Mouse (Mus musculus): ENCODE results near the gene Cyp2ab1. TPM values are rescaled to one million over a fixed set of nuclear protein-coding genes. Genes with fewer than 3 reads are reported as not detected.
"Not testable (repeated sequence)": the region's sequence is repeated elsewhere in the genome, so short reads cannot be mapped to it uniquely, and the experiment has no call there.

The Cyp2ab1 gene
- polyA plus RNA-seq (2015; fragmentation: Nextera tagmentation; extraction: Ambion mirVana), result not detected in 2 replicates

- peaks cover 10% of the 10 kb centered on the region for H3K36me3 ChIP-seq (ENCODE audit: control insufficient read depth, insufficient read depth)
- H3K27me3 ChIP-seq (replicated peaks; ENCODE audit: control insufficient read depth, insufficient read depth, low read length), result no peaks in the 10 kb centered on the region
- H3K4me3 ChIP-seq (replicated peaks; ENCODE audit: low read length), result no peak within 1 kb of the TSS
- no peak within 1 kb of the TSS for H3K9ac ChIP-seq (replicated peaks; ENCODE audit: low read depth, low read length)
- no peak within 1 kb of the TSS for H3K27ac ChIP-seq (ENCODE audit: low read length)
- WGBS, result 61% methylated on average over 5 of the region's 5 CpGs
- ATAC-seq, result no peak
- H3K4me2 ChIP-seq (ENCODE audit: low read length), result no peak within 1 kb of the TSS
- no peaks in the 10 kb centered on the region for H3K9me3 ChIP-seq (ENCODE audit: control insufficient read depth, low read length)
- H3K4me1 ChIP-seq (replicated peaks; ENCODE audit: control insufficient read depth, insufficient read depth, low read length), result no peaks in the 10 kb centered on the region
Observed at GRCm38 (mm10) chr16:20325286-20325685, at the start of gene Cyp2ab1. Gene Cyp2ab1, minus strand, starts transcription at chr16:20325404.

- no peaks in the 10 kb centered on the region for H3K27me3 ChIP-seq (replicated peaks; ENCODE audit: control insufficient read depth, insufficient read depth, low read length)
- ATAC-seq, result no peak
- H3K4me1 ChIP-seq (replicated peaks; ENCODE audit: control insufficient read depth, insufficient read depth, low read length), result no peaks in the 10 kb centered on the region
- no peak overlapping the region for H3K27ac ChIP-seq (ENCODE audit: low read length)
- no peaks in the 10 kb centered on the region for H3K9me3 ChIP-seq (ENCODE audit: control insufficient read depth, low read length)
- H3K9ac ChIP-seq (replicated peaks; ENCODE audit: low read depth, low read length), result no peak overlapping the region
- 90% methylated on average over 4 of the region's 4 CpGs for WGBS
- H3K4me2 ChIP-seq (ENCODE audit: low read length), result no peak overlapping the region
- peaks cover 52% of the 10 kb centered on the region for H3K36me3 ChIP-seq (ENCODE audit: control insufficient read depth, insufficient read depth)
- no peak overlapping the region for H3K4me3 ChIP-seq (replicated peaks; ENCODE audit: low read length)
Observed at GRCm38 (mm10) chr16:20371731-20372130, 46.5 kb upstream of the Cyp2ab1 start.

GRCm38 (mm10) chr16:20368221-20368620 is 43.0 kb upstream of the Cyp2ab1 start:
- 96% methylated on average over 9 of the region's 9 CpGs for WGBS

GRCm38 (mm10) chr16:20362121-20362520 is 36.9 kb upstream of the Cyp2ab1 start:
- H3K9ac ChIP-seq (replicated peaks; ENCODE audit: low read depth, low read length), result no peak overlapping the region
- H3K4me2 ChIP-seq (ENCODE audit: low read length), result no peak overlapping the region
- peaks cover 54% of the 10 kb centered on the region for H3K36me3 ChIP-seq (ENCODE audit: control insufficient read depth, insufficient read depth)
- H3K27me3 ChIP-seq (replicated peaks; ENCODE audit: control insufficient read depth, insufficient read depth, low read length), result no peaks in the 10 kb centered on the region
- H3K4me1 ChIP-seq (replicated peaks; ENCODE audit: control insufficient read depth, insufficient read depth, low read length), result no peaks in the 10 kb centered on the region
- H3K27ac ChIP-seq (ENCODE audit: low read length), result no peak overlapping the region
- no peak for ATAC-seq
- H3K4me3 ChIP-seq (replicated peaks; ENCODE audit: low read length), result no peak overlapping the region
- WGBS, result 92% methylated on average over 11 of the region's 11 CpGs
- H3K9me3 ChIP-seq (ENCODE audit: control insufficient read depth, low read length), result no peaks in the 10 kb centered on the region

More at GRCm38 (mm10) chr16:20368221-20368620, 43.0 kb upstream of the Cyp2ab1 start:
- Histone ChIP-seq H3K9ac (replicated peaks; ENCODE audit: low read depth, low read length) (no peak overlapping the region), H3K9me3 (ENCODE audit: control insufficient read depth, low read length) (no peaks in the 10 kb centered on the region), H3K4me1 (replicated peaks; ENCODE audit: control insufficient read depth, insufficient read depth, low read length) (no peaks in the 10 kb centered on the region), H3K4me3 (replicated peaks; ENCODE audit: low read length) (no peak overlapping the region), H3K4me2 (ENCODE audit: low read length) (no peak overlapping the region), H3K27me3 (replicated peaks; ENCODE audit: control insufficient read depth, insufficient read depth, low read length) (no peaks in the 10 kb centered on the region), H3K27ac (ENCODE audit: low read length) (no peak overlapping the region), H3K36me3 (ENCODE audit: control insufficient read depth, insufficient read depth) (peaks cover 62% of the 10 kb centered on the region)
- no peak for ATAC-seq

GRCm38 (mm10) chr16:20361496-20361895 is 36.3 kb upstream of the Cyp2ab1 start:
- ATAC-seq; H3K27me3 ChIP-seq (replicated peaks; ENCODE audit: control insufficient read depth, insufficient read depth, low read length); H3K9me3 ChIP-seq (ENCODE audit: control insufficient read depth, low read length); H3K27ac ChIP-seq (ENCODE audit: low read length); H3K4me3 ChIP-seq (replicated peaks; ENCODE audit: low read length); H3K4me2 ChIP-seq (ENCODE audit: low read length); H3K4me1 ChIP-seq (replicated peaks; ENCODE audit: control insufficient read depth, insufficient read depth, low read length); H3K9ac ChIP-seq (replicated peaks; ENCODE audit: low read depth, low read length): not testable (repeated sequence)
- H3K36me3 ChIP-seq (ENCODE audit: control insufficient read depth, insufficient read depth), result peaks cover 51% of the 10 kb centered on the region
- WGBS, result 97% methylated on average over 3 of the region's 3 CpGs

- WGBS, result 71% methylated on average over 9 of the region's 9 CpGs
- Histone ChIP-seq H3K4me2 (ENCODE audit: low read length) (no peak overlapping the region), H3K4me3 (replicated peaks; ENCODE audit: low read length) (no peak overlapping the region), H3K36me3 (ENCODE audit: control insufficient read depth, insufficient read depth) (peaks cover 42% of the 10 kb centered on the region), H3K27ac (ENCODE audit: low read length) (no peak overlapping the region), H3K4me1 (replicated peaks; ENCODE audit: control insufficient read depth, insufficient read depth, low read length) (no peaks in the 10 kb centered on the region), H3K9me3 (ENCODE audit: control insufficient read depth, low read length) (no peaks in the 10 kb centered on the region), H3K27me3 (replicated peaks; ENCODE audit: control insufficient read depth, insufficient read depth, low read length) (no peaks in the 10 kb centered on the region), H3K9ac (replicated peaks; ENCODE audit: low read depth, low read length) (no peak overlapping the region)
- no peak for ATAC-seq
Observed at GRCm38 (mm10) chr16:20359643-20360295, 34.6 kb upstream of the Cyp2ab1 start.

- no peaks in the 10 kb centered on the region for H3K4me1 ChIP-seq (replicated peaks; ENCODE audit: control insufficient read depth, insufficient read depth, low read length)
- no peak overlapping the region for H3K27ac ChIP-seq (ENCODE audit: low read length)
- no peaks in the 10 kb centered on the region for H3K9me3 ChIP-seq (ENCODE audit: control insufficient read depth, low read length)
- H3K9ac ChIP-seq (replicated peaks; ENCODE audit: low read depth, low read length), result no peak overlapping the region
- no peak overlapping the region for H3K4me2 ChIP-seq (ENCODE audit: low read length)
- H3K4me3 ChIP-seq (replicated peaks; ENCODE audit: low read length), result no peak overlapping the region
- WGBS, result 95% methylated on average over 5 of the region's 5 CpGs
- no peaks in the 10 kb centered on the region for H3K27me3 ChIP-seq (replicated peaks; ENCODE audit: control insufficient read depth, insufficient read depth, low read length)
- ATAC-seq, result no peak
- peaks cover 32% of the 10 kb centered on the region for H3K36me3 ChIP-seq (ENCODE audit: control insufficient read depth, insufficient read depth)
Observed at GRCm38 (mm10) chr16:20357837-20358236, 32.6 kb upstream of the Cyp2ab1 start.

GRCm38 (mm10) chr16:20354762-20355161 is 29.6 kb upstream of the Cyp2ab1 start:
- no peak for ATAC-seq
- Histone ChIP-seq H3K4me3 (replicated peaks; ENCODE audit: low read length) (no peak overlapping the region), H3K4me1 (replicated peaks; ENCODE audit: control insufficient read depth, insufficient read depth, low read length) (no peaks in the 10 kb centered on the region), H3K27ac (ENCODE audit: low read length) (no peak overlapping the region), H3K9me3 (ENCODE audit: control insufficient read depth, low read length) (no peaks in the 10 kb centered on the region), H3K27me3 (replicated peaks; ENCODE audit: control insufficient read depth, insufficient read depth, low read length) (no peaks in the 10 kb centered on the region), H3K4me2 (ENCODE audit: low read length) (no peak overlapping the region), H3K36me3 (ENCODE audit: control insufficient read depth, insufficient read depth) (peaks cover 35% of the 10 kb centered on the region), H3K9ac (replicated peaks; ENCODE audit: low read depth, low read length) (no peak overlapping the region)
- 98% methylated on average over 2 of the region's 2 CpGs for WGBS

- no peak overlapping the region for H3K4me3 ChIP-seq (replicated peaks; ENCODE audit: low read length)
- no peak for ATAC-seq
- no peaks in the 10 kb centered on the region for H3K27me3 ChIP-seq (replicated peaks; ENCODE audit: control insufficient read depth, insufficient read depth, low read length)
- H3K9me3 ChIP-seq (ENCODE audit: control insufficient read depth, low read length), result no peaks in the 10 kb centered on the region
- no peak overlapping the region for H3K27ac ChIP-seq (ENCODE audit: low read length)
- H3K9ac ChIP-seq (replicated peaks; ENCODE audit: low read depth, low read length), result no peak overlapping the region
- H3K4me2 ChIP-seq (ENCODE audit: low read length), result no peak overlapping the region
- WGBS, result 95% methylated on average over 1 of the region's 1 CpGs
- H3K4me1 ChIP-seq (replicated peaks; ENCODE audit: control insufficient read depth, insufficient read depth, low read length), result no peaks in the 10 kb centered on the region
- H3K36me3 ChIP-seq (ENCODE audit: control insufficient read depth, insufficient read depth), result peaks cover 32% of the 10 kb centered on the region
Observed at GRCm38 (mm10) chr16:20354011-20354410, 28.8 kb upstream of the Cyp2ab1 start.

- Histone ChIP-seq H3K36me3 (ENCODE audit: control insufficient read depth, insufficient read depth) (peaks cover 25% of the 10 kb centered on the region), H3K4me1 (replicated peaks; ENCODE audit: control insufficient read depth, insufficient read depth, low read length) (no peaks in the 10 kb centered on the region)
- ATAC-seq, result no peak
Observed at GRCm38 (mm10) chr16:20345464-20345863, 20.3 kb upstream of the Cyp2ab1 start.

More at GRCm38 (mm10) chr16:20345464-20345863, 20.3 kb upstream of the Cyp2ab1 start:
- Histone ChIP-seq H3K4me3 (replicated peaks; ENCODE audit: low read length) (no peak overlapping the region), H3K27ac (ENCODE audit: low read length) (no peak overlapping the region), H3K9ac (replicated peaks; ENCODE audit: low read depth, low read length) (no peak overlapping the region), H3K9me3 (ENCODE audit: control insufficient read depth, low read length) (no peaks in the 10 kb centered on the region), H3K27me3 (replicated peaks; ENCODE audit: control insufficient read depth, insufficient read depth, low read length) (no peaks in the 10 kb centered on the region), H3K4me2 (ENCODE audit: low read length) (no peak overlapping the region)
- 93% methylated on average over 1 of the region's 1 CpGs for WGBS

Data from forebrain, embryonic 16.5 days (tissue).